Mouse (Mus musculus): ENCODE data around the gene Creb3l2. TPM values are rescaled to one million over a fixed set of nuclear protein-coding genes. Genes with fewer than 3 reads are reported as not detected.

Gene Creb3l2
- polyA plus RNA-seq, 1 experiment: 0.01 TPM

- TF ChIP-seq TAL1 (IDR thresholded peaks at IDR 0.05; ENCODE audit: low read length) (no peak), GATA1 (IDR thresholded peaks at IDR 0.05; ENCODE audit: low read length) (no peak)
- Histone ChIP-seq H3K36me3 (ENCODE audit: control insufficient read depth) (peaks cover 6% of the 10 kb centered on the region; the same call in 1 of the 2 replicates), H3K27me3 (ENCODE audit: control insufficient read depth) (no peaks in the 10 kb centered on the region)
These were observed 77.6 kb downstream of the Creb3l2 start for GRCm38 (mm10) chr6:37364361-37364760.

DNA sequence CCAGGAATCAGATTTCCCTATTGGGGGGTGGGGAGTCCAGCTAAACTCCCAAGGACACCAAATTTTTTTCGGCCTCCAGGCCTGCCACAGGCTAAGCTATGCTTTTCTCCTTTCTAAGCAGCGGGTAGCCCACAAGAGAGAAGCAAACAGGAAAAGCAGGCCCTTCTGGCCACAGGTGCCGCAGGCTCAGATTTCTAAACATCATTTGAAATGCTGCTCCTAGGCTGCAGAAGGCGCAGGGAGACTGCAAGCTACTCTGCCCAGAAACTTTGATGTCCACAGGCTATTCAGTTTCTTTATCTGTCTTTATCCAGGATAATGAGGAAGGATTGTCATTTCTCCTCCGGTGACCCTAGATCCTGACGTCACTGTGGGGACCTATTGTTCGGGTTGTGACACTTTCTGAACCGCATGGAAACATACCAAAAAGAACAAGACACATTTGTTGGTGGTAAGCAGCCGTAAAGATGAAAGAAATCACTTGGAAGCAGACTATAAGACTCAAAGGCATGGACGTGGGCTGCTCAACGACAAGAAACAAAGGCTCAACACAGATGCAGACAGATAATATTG is 81.0 kb downstream of the Creb3l2 start:
- TF ChIP-seq GATA1 (IDR thresholded peaks at IDR 0.05; ENCODE audit: low read length) (no peak), TAL1 (IDR thresholded peaks at IDR 0.05; ENCODE audit: low read length) (no peak)
- no peaks in the 10 kb centered on the region for H3K4me1 ChIP-seq (ENCODE audit: control insufficient read depth)
- H3K27me3 ChIP-seq (ENCODE audit: control insufficient read depth): no peaks in the 10 kb centered on the region
- H3K4me3 ChIP-seq (replicated peaks): no peak overlapping the region
- H3K9me3 ChIP-seq (ENCODE audit: control insufficient read depth, low read length): 0 out of 2 replicates have a peak, but pooled peaks cover 2% of the 10 kb centered on the region
- H3K36me3 ChIP-seq (ENCODE audit: control insufficient read depth): peaks cover 10% of the 10 kb centered on the region; the same call in 1 of the 2 replicates

More at GRCm38 (mm10) chr6:37364361-37364760, 77.6 kb downstream of the Creb3l2 start:
- H3K4me3 ChIP-seq (replicated peaks): no peak overlapping the region
- 0 out of 2 replicates have a peak, but pooled peaks cover 2% of the 10 kb centered on the region for H3K9me3 ChIP-seq (ENCODE audit: control insufficient read depth, low read length)
- no peaks in the 10 kb centered on the region for H3K4me1 ChIP-seq (ENCODE audit: control insufficient read depth)

- no peaks in the 10 kb centered on the region for H3K27me3 ChIP-seq (ENCODE audit: control insufficient read depth)
- no peaks in the 10 kb centered on the region; the same call in 1 of the 2 replicates for H3K4me1 ChIP-seq (ENCODE audit: control insufficient read depth)
- H3K4me3 ChIP-seq (replicated peaks): no peak overlapping the region
- no peak for TF ChIP-seq TAL1 (IDR thresholded peaks at IDR 0.05; ENCODE audit: low read length)
- TF ChIP-seq GATA1 (IDR thresholded peaks at IDR 0.05; ENCODE audit: low read length): no peak
- H3K9me3 ChIP-seq (ENCODE audit: control insufficient read depth, low read length): peaks cover 2% of the 10 kb centered on the region
- H3K36me3 ChIP-seq (ENCODE audit: control insufficient read depth): peaks cover 7% of the 10 kb centered on the region; the same call in 1 of the 2 replicates
These were observed 87.3 kb downstream of the Creb3l2 start for GRCm38 (mm10) chr6:37354449-37355179.

- H3K4me1 ChIP-seq (ENCODE audit: control insufficient read depth): no peaks in the 10 kb centered on the region; the same call in 1 of the 2 replicates
- no peak overlapping the region for H3K4me3 ChIP-seq (replicated peaks)
- peaks cover 7% of the 10 kb centered on the region; the same call in 1 of the 2 replicates for H3K36me3 ChIP-seq (ENCODE audit: control insufficient read depth)
- H3K9me3 ChIP-seq (ENCODE audit: control insufficient read depth, low read length): peaks cover 2% of the 10 kb centered on the region
- TF ChIP-seq GATA1 (IDR thresholded peaks at IDR 0.05; ENCODE audit: low read length) (no peak), TAL1 (IDR thresholded peaks at IDR 0.05; ENCODE audit: low read length) (no peak)
- H3K27me3 ChIP-seq (ENCODE audit: control insufficient read depth): no peaks in the 10 kb centered on the region
These were observed 88.3 kb downstream of the Creb3l2 start for GRCm38 (mm10) chr6:37353616-37354015.

DNA sequence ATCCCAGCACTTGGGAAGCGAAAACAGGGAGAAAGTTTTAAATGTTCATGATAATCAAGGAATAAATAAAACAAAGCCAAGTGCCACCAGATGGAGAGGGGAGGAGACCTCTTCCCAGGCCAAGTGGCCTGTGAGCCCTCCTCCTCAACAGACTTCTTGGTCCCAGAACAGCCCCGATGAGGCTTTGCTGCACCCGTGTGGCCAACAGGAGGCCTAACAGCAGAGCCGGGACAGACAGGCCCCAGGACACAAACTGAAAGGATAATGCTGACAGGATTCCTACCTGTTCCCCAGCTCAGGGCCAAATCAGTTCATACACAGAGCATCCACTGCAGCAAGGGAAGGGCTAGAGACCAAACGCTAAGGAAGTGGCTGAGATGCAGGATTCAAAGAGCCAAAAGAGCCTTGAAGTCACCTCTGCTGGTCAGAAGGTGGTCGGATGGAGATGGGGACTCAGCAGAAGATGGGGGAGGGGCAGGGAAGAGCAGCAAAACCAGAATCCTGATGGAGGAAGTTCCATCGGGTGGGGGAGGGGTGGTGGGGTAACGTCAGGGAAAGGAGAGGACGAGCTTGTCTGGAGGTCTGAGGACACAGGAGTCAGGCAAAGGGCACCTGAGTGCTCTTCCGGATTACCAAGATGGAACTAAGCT is 90.1 kb downstream of the Creb3l2 start:
- Histone ChIP-seq H3K27me3 (ENCODE audit: control insufficient read depth) (no peaks in the 10 kb centered on the region), H3K4me1 (ENCODE audit: control insufficient read depth) (no peaks in the 10 kb centered on the region; the same call in 1 of the 2 replicates), H3K4me3 (replicated peaks) (no peak overlapping the region), H3K9me3 (ENCODE audit: control insufficient read depth, low read length) (peaks cover 2% of the 10 kb centered on the region), H3K36me3 (ENCODE audit: control insufficient read depth) (peaks cover 6% of the 10 kb centered on the region; the same call in 1 of the 2 replicates)
- TF ChIP-seq TAL1 (IDR thresholded peaks at IDR 0.05; ENCODE audit: low read length) (no peak), GATA1 (IDR thresholded peaks at IDR 0.05; ENCODE audit: low read length) (no peak)

DNA sequence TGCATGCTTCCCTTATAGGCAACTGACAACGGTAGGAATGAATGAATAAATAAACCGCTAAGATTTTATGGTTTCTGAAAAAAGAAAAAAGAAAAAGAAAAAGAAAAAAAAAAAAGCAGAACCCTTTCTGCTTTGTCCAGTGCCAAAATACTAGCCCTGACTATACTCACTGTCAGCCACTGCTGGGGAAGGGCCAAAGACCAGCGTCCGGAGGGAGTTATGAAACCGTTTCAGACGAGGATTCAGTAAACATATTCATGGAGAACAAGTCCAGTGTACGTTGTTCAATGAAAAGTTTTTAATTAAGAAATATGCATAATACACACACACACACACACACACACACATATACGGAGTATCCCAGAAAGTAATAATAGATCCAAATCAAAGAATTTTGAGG is 91.6 kb downstream of the Creb3l2 start:
- Histone ChIP-seq H3K9me3 (ENCODE audit: control insufficient read depth, low read length) (no peaks in the 10 kb centered on the region), H3K4me1 (ENCODE audit: control insufficient read depth) (no peaks in the 10 kb centered on the region; the same call in 1 of the 2 replicates), H3K36me3 (ENCODE audit: control insufficient read depth) (peaks cover 2% of the 10 kb centered on the region; the same call in 1 of the 2 replicates), H3K27me3 (ENCODE audit: control insufficient read depth) (no peaks in the 10 kb centered on the region), H3K4me3 (replicated peaks) (no peak overlapping the region)
- no peak for TF ChIP-seq TAL1 (IDR thresholded peaks at IDR 0.05; ENCODE audit: low read length)
- TF ChIP-seq GATA1 (IDR thresholded peaks at IDR 0.05; ENCODE audit: low read length): no peak

DNA sequence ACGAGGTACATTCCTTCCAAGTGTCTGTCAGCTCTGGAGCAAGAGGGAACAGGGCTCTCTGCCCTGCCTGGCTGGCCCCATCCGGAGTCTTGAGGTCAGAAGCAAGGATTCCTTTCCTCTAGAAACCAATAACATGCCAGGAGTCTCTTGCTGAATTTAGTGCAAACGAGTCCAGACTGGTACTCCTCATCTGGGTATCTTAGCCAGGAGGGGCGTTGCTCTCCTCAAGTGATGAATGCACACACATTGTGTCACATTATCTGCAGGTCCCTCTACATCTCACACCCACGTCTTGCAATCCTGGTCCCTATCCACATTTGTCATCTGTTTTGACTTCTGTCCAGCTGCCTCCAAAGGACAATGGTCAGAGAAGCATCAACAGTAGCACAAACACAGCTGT is 94.3 kb downstream of the Creb3l2 start:
- Histone ChIP-seq H3K36me3 (ENCODE audit: control insufficient read depth) (peaks cover 2% of the 10 kb centered on the region; the same call in 1 of the 2 replicates), H3K27me3 (ENCODE audit: control insufficient read depth) (no peaks in the 10 kb centered on the region), H3K9me3 (ENCODE audit: control insufficient read depth, low read length) (no peaks in the 10 kb centered on the region), H3K4me1 (ENCODE audit: control insufficient read depth) (no peaks in the 10 kb centered on the region), H3K4me3 (replicated peaks) (no peak overlapping the region)
- TF ChIP-seq GATA1 (IDR thresholded peaks at IDR 0.05; ENCODE audit: low read length) (no peak), TAL1 (IDR thresholded peaks at IDR 0.05; ENCODE audit: low read length) (no peak)

GRCm38 (mm10) chr6:37338055-37338454 is 103.9 kb downstream of the Creb3l2 start:
- H3K27me3 ChIP-seq (ENCODE audit: control insufficient read depth): no peaks in the 10 kb centered on the region
- no peak for TF ChIP-seq GATA1 (IDR thresholded peaks at IDR 0.05; ENCODE audit: low read length)
- TF ChIP-seq TAL1 (IDR thresholded peaks at IDR 0.05; ENCODE audit: low read length): no peak
- no peak overlapping the region for H3K4me3 ChIP-seq (replicated peaks)
- H3K36me3 ChIP-seq (ENCODE audit: control insufficient read depth): peaks cover 2% of the 10 kb centered on the region; the same call in 1 of the 2 replicates
- H3K4me1 ChIP-seq (ENCODE audit: control insufficient read depth): no peaks in the 10 kb centered on the region
- no peaks in the 10 kb centered on the region for H3K9me3 ChIP-seq (ENCODE audit: control insufficient read depth, low read length)

- no peaks in the 10 kb centered on the region for H3K9me3 ChIP-seq (ENCODE audit: control insufficient read depth, low read length)
- TF ChIP-seq TAL1 (IDR thresholded peaks at IDR 0.05; ENCODE audit: low read length) (no peak), GATA1 (IDR thresholded peaks at IDR 0.05; ENCODE audit: low read length) (no peak)
- H3K4me3 ChIP-seq (replicated peaks): no peak overlapping the region
- no peaks in the 10 kb centered on the region for H3K27me3 ChIP-seq (ENCODE audit: control insufficient read depth)
- peaks cover 2% of the 10 kb centered on the region; the same call in 1 of the 2 replicates for H3K36me3 ChIP-seq (ENCODE audit: control insufficient read depth)
- H3K4me1 ChIP-seq (ENCODE audit: control insufficient read depth): no peaks in the 10 kb centered on the region
These were observed 105.1 kb downstream of the Creb3l2 start for GRCm38 (mm10) chr6:37336831-37337260.
